Mouse (Mus musculus): Measurements from ENCODE around the gene Zfp976.
"Not testable (repeated sequence)": the region's sequence is repeated elsewhere in the genome, so short reads cannot be mapped to it uniquely, and the experiment has no call there.

Gene Zfp976

DNA sequence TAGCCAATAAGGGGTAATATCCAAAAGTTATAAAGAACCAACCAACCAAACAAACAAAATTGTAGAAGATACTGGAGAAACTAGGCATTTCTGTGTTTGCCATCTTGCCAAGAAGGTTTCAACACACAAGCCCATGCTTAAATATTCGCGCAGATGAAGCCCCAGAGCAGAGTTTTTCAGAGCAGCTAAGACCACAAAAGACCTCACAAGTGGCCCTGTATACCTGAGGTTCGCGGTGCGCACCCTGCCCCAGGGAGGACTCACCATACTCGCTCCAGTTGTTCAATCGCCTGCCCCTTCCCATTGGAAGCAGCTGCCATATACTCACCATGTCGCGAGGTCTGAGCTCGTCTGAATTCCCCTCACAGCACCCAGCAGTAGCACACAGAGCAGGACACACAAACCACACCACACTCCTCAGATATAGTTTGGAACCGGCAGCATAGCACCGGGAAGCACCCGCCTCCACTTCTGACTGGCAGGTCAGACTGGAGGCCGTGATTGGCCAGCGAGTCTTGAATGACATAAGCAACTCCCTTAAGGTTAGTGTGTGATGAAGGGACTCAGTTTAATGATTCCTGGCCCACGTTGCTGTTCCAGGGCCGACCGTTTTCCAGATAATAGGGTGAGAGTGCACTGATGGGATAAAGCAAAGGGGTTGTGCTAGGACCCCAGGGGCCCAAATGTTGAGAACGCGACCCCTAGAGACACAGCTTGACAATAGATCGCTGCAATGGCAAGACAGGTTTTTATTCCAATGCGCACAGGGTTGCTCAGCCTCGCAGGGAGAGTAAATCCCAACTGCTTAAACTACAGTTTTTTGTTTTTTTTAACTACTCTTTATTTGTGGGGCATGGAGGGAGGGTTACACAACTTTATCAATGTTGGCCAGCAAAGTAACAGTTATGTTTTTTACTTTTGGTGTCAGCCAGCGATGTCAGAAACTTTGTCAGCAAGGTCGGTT is at the start of gene Zfp976:
Gene Zfp976, minus strand, starts transcription at position 437 of the 964 bp plus-strand sequence.
- peak; percentile 26 for DNase-seq (ENCODE audit: low read depth, low spot score)

DNA sequence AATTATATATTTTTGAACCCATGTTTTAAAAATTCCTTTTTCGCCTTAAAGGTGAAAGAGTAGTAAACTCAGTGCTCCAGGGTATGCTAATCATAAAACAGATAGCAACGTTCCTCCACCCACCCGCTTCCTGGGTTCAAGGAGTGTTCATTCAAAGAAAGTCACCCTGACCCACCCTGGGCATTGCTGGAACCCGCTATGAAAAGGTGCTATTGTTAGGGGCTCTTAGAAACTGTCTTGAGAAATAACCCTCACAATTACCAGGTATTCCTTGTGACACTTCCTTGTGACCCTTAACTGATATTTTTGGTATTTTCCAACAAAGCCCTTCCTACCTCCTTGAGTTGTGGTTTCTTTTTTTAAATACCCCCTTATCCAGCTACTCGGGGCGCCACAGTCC is 37.7 kb upstream of the Zfp976 start:
- not testable (repeated sequence) for DNase-seq (ENCODE audit: low read depth, low spot score)

DNA sequence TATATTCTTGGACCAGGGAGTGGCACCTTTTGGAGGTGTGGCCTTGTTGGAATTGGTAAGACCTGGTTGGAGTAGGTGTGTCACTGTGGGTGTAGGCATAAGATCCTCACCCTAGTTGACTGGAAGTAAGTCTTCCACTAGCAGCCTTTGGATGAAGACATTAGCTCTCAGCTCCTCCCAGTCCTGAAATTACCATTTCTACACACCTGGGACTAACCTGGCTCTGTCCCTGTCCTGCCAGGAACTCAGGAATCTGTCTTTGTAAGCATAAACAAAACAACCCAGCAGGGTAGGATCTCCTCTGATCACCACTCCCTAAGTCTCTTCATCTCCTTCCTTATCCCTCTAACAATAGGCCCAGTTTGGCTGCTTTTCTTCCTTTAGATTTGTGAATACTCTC is 37.3 kb upstream of the Zfp976 start:
- DNase-seq (ENCODE audit: low read depth, low spot score), result not testable (repeated sequence)

DNA sequence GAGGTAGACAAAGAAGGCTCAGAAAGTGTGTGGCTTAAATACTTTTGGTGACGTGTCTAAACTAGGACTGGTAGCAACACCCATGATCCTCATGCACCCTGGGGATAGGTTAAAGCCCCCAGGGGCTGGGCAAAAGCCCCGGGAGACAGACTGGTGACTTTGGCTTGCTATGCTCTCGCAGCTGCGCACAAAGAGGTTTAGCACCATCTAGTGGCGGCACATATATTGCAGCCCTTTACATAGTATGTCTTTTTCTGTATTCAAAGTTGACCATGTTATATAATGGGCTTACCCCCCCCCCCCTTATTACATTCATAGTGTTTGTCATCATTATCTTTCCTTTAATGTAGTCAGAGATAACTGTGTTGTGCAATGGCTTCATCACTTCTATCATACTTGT is 17.8 kb upstream of the Zfp976 start:
- DNase-seq (ENCODE audit: low read depth, low spot score), result not testable (repeated sequence)

DNA sequence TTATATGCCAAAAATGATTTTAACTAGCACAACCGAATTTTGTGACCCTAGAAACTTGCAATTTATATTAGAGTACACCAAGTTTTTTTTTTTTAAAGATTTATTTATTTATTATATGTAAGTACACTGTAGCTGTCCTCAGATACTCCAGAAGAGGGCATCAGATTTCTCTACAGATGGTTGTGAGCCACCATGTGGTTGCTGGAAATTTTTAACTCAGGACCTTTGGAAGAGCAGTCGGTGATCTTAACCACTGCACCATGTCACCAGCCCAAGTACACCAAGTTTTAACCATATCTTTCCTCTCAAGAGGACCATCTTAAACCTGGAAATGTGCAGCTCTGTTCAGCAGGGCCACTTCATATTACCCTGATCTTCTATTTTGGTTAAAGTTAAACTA is 12.8 kb upstream of the Zfp976 start:
- not testable (repeated sequence) for DNase-seq (ENCODE audit: low read depth, low spot score)

GRCm38 (mm10) chr7:42643120-42643620 is 782 bp upstream of the Zfp976 start:
- DNase-seq (ENCODE audit: low read depth, low spot score), result not testable (repeated sequence)

DNA sequence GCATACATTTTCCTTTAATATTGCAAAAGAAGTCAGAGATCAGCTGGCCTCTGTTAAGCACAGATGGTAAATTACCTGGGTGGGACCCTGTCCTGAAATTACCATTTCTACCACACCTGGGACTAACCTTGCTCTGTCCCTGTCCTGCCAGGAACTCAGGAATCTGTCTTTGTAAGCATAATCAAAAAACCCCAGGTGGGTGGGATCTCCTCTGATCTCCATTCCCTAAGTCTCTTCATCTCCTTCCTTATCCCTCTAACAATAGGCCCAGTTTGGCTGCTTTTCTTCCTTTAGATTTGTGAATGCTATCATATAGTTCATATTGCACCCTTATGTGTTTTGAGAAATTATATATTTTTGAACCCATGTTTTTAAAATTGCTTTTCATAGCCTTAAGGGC is 11.4 kb downstream of the Zfp976 start:
- not testable (repeated sequence) for DNase-seq (ENCODE audit: low read depth, low spot score)

DNA sequence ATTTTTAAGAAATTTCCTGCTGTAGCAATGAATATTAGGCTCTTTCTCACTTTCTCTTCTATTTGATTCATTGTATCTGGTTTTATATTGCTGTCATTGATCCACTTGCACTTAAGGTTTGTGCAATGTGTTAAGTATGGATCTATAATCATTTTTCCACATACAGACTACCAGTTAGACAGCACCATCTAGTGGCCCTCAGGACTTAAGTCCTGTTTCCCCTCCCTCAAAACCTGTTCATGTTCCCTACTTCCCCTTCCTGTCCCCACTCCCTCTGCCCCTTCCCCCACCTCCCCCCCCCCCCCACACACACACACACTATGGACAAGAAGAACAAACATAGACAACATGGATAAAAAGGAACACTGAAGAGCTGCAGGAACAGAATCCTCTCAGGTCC is 46.7 kb downstream of the Zfp976 start:
- not testable (repeated sequence) for DNase-seq (ENCODE audit: low read depth, low spot score)

GRCm38 (mm10) chr7:42592413-42592812 is 50.0 kb downstream of the Zfp976 start, which contains the start of gene Zfp977:
Zfp977 (minus strand) TSS chr7:42592547.
- not testable (repeated sequence) for DNase-seq (ENCODE audit: low read depth, low spot score)

DNA sequence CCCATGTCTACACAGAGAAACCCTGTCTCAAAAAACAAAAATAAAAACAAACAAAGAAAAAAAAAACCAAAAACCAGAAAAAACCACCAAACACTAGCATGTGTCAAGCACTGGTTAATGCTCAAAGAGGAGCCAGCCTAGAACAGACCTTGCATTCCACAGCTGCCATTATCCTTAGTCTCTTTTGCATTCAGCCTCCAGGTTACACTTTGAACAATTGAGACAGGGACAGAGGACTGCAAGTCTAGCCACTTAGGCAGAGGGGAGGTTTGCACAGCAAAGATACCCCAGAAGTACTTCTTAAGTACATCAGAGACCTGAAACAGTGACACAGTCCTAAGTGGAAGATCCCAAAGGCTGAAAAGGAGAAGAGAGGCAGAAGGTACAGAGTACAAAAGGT is 51.1 kb downstream of the Zfp976 start:
- not testable (repeated sequence) for DNase-seq (ENCODE audit: low read depth, low spot score)

GRCm38 (mm10) chr7:42578488-42578887 is 63.9 kb downstream of the Zfp976 start, which contains the start of gene Gm21028:
Gm21028 (minus strand) TSS chr7:42578588.
- DNase-seq (ENCODE audit: low read depth, low spot score), result no peak
